Mouse (Mus musculus) limb, embryonic 11.5 days (tissue): ENCODE results near the gene Ggct. TPM values are rescaled to one million over a fixed set of nuclear protein-coding genes. Genes with fewer than 3 reads are reported as not detected.
"Not testable (repeated sequence)": the region's sequence is repeated elsewhere in the genome, so short reads cannot be mapped to it uniquely, and the experiment has no call there.

Experiments used
- ATAC-seq: fragments of 200-750 bp; cut with Nextera tagmentation; 2 replicates; pipeline ENCODE4 v1.8.0; 2017; ENCODE audit warnings: low read depth; ENCODE audit not compliant: insufficient number of reproducible peaks, low FRiP score, low TSS enrichment
- DNase-seq: peaks from one replicate; pipeline ENCODE4 v3.0.0-alpha.2; 2015; ENCODE audit warnings: low spot score
- H3K27ac ChIP-seq: fragments of 300-500 bp; sonication (generic); replicated peaks from 2 replicates; pipeline ENCODE4 v1.5.1; 2014; ENCODE audit warnings: low read depth, mild to moderate bottlenecking, low read length
- H3K27me3 ChIP-seq: fragments of 300-500 bp; sonication (generic); 2 replicates; pipeline ENCODE4 v1.6.1; 2014; ENCODE audit warnings: mild to moderate bottlenecking, low read length, mixed read lengths; ENCODE audit not compliant: control insufficient read depth, insufficient read depth
- H3K36me3 ChIP-seq: fragments of 300-500 bp; sonication (generic); 2 replicates; pipeline ENCODE4 v1.6.1; 2014; ENCODE audit warnings: mild to moderate bottlenecking, low read length, moderate library complexity, mixed read lengths; ENCODE audit not compliant: control insufficient read depth, insufficient read depth
- H3K4me1 ChIP-seq: fragments of 300-500 bp; sonication (generic); 2 replicates; pipeline ENCODE4 v1.6.1; 2014; ENCODE audit warnings: low read length, mixed read lengths; ENCODE audit not compliant: control insufficient read depth, insufficient read depth
- H3K4me2 ChIP-seq: fragments of 300-500 bp; sonication (generic); 2 replicates; pipeline ENCODE4 v1.6.1; 2014; ENCODE audit warnings: low read depth, mild to moderate bottlenecking, moderate library complexity; ENCODE audit not compliant: severe bottlenecking
- H3K4me3 ChIP-seq: fragments of 300-500 bp; sonication (generic); 2 replicates; pipeline ENCODE4 v1.5.1; 2014; ENCODE audit warnings: low read depth, low read length
- H3K9ac ChIP-seq: fragments of 300-500 bp; sonication (generic); 2 replicates; pipeline ENCODE4 v1.6.1; 2014; ENCODE audit warnings: mild to moderate bottlenecking, low read length
- H3K9me3 ChIP-seq: fragments of 300-500 bp; sonication (generic); 2 replicates; pipeline ENCODE4 v1.6.1; 2016; ENCODE audit warnings: low read length; ENCODE audit not compliant: control insufficient read depth
- WGBS: fragments of 180-500 bp; shearing (Covaris S2); extraction: QIAGEN DNeasy Blood & Tissue Kit; methylation state at CpG from one replicate; pipeline ENCODE4 v1.1.7; 2014; 5-methylcytosine and 5-hydroxymethylcytosine counted together
- polyA plus RNA-seq: library from polyadenylated mRNA; unstranded; fragments of >200 nt; fragmentation: Nextera tagmentation; extraction: Ambion mirVana; gene quantifications from 2 replicates; pipeline ENCODE4 v1.2.1, GENCODE M21; 2014

Ggct gene
- polyA plus RNA-seq, 1 experiment from 2014 or later = 8.3 TPM

DNA sequence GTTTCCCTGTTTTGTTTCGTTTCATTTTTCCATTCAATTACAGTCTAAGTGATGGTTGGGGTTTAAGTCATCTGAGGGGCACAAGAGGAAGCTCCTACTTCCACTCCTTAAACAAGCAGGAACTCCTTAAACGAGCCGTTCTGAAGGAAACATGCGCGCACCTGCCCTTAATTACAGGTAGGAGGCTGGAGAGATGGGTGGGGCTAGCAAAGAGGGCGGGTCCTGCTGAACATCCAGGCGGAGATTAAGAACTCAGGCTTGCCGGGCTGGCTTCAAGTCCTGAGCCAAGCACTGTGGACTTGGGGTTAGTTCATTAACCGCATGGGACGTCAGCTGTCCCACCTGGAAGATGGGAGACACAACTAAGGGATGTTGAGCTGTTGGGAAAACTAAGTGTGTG, 25.2 kb downstream of the Ggct start:
- no peak for ATAC-seq
- no peak overlapping the region for H3K9ac ChIP-seq
- H3K27ac ChIP-seq = no peak overlapping the region
- no peak overlapping the region for H3K4me2 ChIP-seq
- no peaks in the 10 kb centered on the region for H3K4me1 ChIP-seq
- no peaks in the 10 kb centered on the region for H3K27me3 ChIP-seq
- H3K36me3 ChIP-seq = no peaks in the 10 kb centered on the region
- peak; percentile 27 for DNase-seq
- 25% methylated on average over 10 of the region's 10 CpGs for WGBS
- no peak overlapping the region for H3K4me3 ChIP-seq
- no peaks in the 10 kb centered on the region for H3K9me3 ChIP-seq

DNA sequence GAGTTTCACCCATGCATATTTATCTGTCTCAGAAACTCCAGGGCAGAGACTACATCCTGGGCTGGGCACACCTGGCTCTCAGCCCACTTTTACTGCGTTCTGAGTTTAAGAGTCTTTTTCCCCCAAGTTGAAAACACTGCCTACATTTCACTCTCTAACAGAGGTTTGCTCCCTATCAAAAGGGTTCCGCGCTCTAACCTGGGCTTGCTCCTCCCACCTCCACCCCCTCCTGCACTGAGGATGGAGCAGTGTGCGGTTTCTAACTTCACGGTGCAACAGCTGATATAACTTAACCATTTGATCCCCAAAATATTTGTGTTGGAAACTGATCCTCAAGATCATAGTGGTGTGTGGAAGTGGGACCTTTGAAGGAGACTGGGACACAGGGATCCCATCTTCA, 27.5 kb downstream of the Ggct start:
- Histone ChIP-seq H3K36me3 (no peaks in the 10 kb centered on the region), H3K4me3 (no peak overlapping the region), H3K27me3 (no peaks in the 10 kb centered on the region), H3K27ac (no peak overlapping the region), H3K4me2 (no peak overlapping the region), H3K4me1 (no peaks in the 10 kb centered on the region), H3K9me3 (no peaks in the 10 kb centered on the region), H3K9ac (no peak overlapping the region)
- WGBS = 55% methylated on average over 5 of the region's 5 CpGs
- ATAC-seq = no peak
- DNase-seq = no peak

DNA sequence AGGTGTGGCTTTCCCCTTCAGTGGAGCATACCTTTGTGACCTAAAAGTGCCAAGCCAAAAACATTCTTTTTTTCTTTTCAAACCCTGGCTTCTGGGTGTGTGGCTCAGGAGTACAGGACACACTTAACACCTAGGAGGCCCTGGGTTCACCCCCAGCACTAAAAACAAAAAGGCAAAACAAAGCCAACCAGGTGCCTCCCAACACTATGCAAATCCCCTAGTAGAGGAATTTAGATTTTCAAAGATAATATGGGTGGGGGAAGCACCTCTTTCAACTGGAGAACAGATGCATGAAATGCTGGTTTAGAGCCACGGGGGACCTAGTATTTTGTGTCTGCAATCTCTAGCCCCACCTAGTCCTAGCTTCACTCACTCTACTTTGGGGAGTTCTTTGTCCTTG, 28.0 kb downstream of the Ggct start:
- Histone ChIP-seq H3K4me1 (no peaks in the 10 kb centered on the region), H3K27me3 (no peaks in the 10 kb centered on the region), H3K9me3 (no peaks in the 10 kb centered on the region), H3K36me3 (no peaks in the 10 kb centered on the region), H3K9ac (no peak overlapping the region), H3K27ac (no peak overlapping the region), H3K4me3 (no peak overlapping the region), H3K4me2 (no peak overlapping the region)
- 41% methylated on average over 1 of the region's 1 CpGs for WGBS
- ATAC-seq (no peak), DNase-seq (no peak)

DNA sequence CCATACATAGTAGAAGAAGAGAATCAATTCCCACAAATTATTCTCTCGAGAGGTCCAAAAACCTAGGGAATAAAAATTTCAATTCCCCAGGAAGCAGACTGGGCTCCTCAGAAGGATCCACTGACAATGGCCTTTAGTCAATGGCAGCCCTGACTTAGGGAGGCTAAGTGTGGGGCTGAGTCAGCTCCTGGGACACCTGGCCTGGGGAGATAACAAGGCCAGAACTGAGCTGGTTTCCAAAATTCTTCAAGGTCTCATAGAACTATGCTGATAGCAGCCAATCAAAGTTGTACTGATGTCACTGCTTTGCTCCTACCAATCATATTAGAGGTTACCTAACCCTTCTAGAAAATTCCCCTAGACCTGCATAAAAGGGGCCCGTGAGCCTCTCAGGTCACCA, 29.2 kb downstream of the Ggct start:
- no peaks in the 10 kb centered on the region for H3K27me3 ChIP-seq
- no peak overlapping the region for H3K9ac ChIP-seq
- no peaks in the 10 kb centered on the region for H3K4me1 ChIP-seq
- ATAC-seq (no peak), DNase-seq (no peak)
- no peaks in the 10 kb centered on the region for H3K9me3 ChIP-seq
- WGBS = 90% methylated on average over 2 of the region's 2 CpGs
- no peaks in the 10 kb centered on the region for H3K36me3 ChIP-seq
- H3K4me3 ChIP-seq = no peak overlapping the region
- no peak overlapping the region for H3K27ac ChIP-seq
- no peak overlapping the region for H3K4me2 ChIP-seq

DNA sequence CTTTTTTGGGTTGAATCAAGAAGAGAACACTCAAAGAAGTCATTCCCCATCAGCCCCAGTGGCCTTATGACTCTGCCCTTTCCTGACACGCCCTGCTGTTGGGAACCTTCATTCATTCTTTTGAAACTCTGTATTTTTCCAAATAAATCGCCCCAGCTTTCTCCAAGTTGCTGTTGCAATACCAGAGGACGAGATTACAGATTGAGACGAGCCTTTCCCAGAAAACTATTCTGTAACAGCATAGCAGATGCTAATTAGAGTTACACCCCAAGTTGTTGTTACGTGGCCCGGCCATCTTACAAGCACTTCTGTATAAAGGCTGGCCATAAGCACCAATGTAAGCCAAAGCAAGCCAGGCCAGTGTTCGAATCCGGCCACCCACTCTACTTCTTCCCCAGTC, 35.1 kb downstream of the Ggct start:
- no peaks in the 10 kb centered on the region for H3K4me1 ChIP-seq
- no peak overlapping the region for H3K4me3 ChIP-seq
- ATAC-seq (no peak), DNase-seq (no peak)
- H3K27me3 ChIP-seq = no peaks in the 10 kb centered on the region
- WGBS = 82% methylated on average over 8 of the region's 8 CpGs
- no peak overlapping the region for H3K9ac ChIP-seq
- H3K27ac ChIP-seq = no peak overlapping the region
- no peaks in the 10 kb centered on the region for H3K9me3 ChIP-seq
- H3K36me3 ChIP-seq = no peaks in the 10 kb centered on the region
- H3K4me2 ChIP-seq = no peak overlapping the region

DNA sequence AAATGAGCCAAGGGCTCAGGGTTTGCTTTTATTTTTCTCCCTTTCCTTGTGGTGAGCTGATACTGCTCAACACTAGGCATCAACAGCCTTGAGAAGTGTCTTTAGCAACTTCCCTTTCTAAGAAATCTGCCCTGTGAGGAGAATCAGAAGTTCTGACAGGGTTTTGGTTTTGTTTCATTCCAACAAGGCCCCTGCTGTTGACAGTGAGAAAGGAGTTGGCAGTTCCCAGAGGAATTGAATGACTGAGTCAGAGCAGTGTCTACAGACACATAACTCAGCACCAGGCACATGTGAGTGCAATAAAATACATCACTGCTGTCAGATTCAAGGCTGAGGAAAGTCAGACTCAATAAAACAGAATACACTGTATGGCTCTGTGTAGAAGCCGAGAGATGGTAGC, 36.3 kb downstream of the Ggct start:
- Histone ChIP-seq H3K9me3 (no peaks in the 10 kb centered on the region), H3K4me1 (no peaks in the 10 kb centered on the region), H3K4me3 (no peak overlapping the region), H3K36me3 (no peaks in the 10 kb centered on the region), H3K4me2 (no peak overlapping the region), H3K9ac (no peak overlapping the region), H3K27me3 (no peaks in the 10 kb centered on the region), H3K27ac (no peak overlapping the region)
- 76% methylated on average over 1 of the region's 1 CpGs for WGBS
- DNase-seq (no peak), ATAC-seq (no peak)

DNA sequence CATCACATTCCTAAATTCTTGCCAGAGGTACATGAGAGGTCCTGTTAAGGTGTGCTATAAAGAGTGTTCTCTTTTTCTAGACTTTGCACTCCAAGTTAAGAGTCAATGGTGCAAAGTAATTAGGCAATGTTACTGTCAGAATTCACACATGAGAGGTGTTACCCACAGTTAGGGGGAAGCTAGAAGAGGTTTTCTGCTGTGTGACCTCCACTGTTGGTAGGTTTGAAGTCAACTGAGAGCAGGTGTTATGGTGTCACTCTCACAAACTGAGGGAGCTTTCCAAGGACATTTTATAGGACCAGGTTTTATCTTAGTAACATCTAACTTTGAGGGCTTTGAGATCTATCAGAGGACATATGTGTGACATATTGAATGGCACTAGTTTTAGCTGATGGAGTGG, 36.8 kb downstream of the Ggct start:
- Histone ChIP-seq H3K36me3 (no peaks in the 10 kb centered on the region), H3K4me3 (no peak overlapping the region), H3K27ac (no peak overlapping the region), H3K9ac (no peak overlapping the region), H3K4me2 (no peak overlapping the region), H3K27me3 (no peaks in the 10 kb centered on the region), H3K4me1 (no peaks in the 10 kb centered on the region), H3K9me3 (no peaks in the 10 kb centered on the region)
- ATAC-seq (no peak), DNase-seq (no peak)

DNA sequence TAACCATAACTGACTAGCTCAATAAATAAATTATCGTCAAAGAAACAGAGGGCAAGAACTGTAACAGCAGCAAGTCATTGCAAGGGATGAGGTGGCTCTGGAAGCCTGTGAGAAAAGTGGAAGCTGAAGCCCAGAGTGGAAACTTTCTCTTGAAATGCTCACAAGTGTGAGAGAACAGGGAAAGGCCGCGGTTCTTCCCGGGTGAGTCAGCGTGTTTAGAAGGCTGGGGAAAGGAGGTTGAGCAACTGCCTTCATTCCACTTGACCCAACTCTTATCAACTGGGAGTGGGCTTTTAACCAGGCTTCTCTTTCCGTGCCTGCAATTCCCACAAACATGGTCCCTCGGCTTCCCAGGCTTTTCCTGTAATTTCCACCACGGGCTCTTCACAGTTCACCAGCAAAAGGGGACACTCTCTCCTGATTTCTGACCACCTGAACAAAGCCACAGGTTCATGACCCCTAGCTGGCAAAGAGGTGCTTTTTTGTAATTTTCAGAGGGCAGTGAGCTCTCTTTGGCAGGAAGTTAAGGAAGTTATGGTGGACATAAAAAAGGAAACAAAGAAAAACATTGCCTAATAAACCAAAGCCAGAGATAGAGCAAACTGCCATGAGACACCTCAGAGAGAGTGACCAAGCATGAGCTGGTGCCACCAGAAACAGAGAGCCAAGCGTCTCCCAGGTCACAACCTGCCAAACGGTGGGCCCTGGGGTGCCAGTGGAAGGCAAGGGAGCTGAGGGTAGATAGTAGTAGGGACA, 37.9 kb downstream of the Ggct start:
- Histone ChIP-seq H3K4me3 (no peak overlapping the region), H3K9me3 (no peaks in the 10 kb centered on the region), H3K4me2 (no peak overlapping the region), H3K27ac (no peak overlapping the region), H3K27me3 (no peaks in the 10 kb centered on the region), H3K36me3 (no peaks in the 10 kb centered on the region), H3K9ac (no peak overlapping the region), H3K4me1 (no peaks in the 10 kb centered on the region)
- WGBS = 85% methylated on average over 10 of the region's 10 CpGs
- DNase-seq = no peak
- no peak for ATAC-seq

DNA sequence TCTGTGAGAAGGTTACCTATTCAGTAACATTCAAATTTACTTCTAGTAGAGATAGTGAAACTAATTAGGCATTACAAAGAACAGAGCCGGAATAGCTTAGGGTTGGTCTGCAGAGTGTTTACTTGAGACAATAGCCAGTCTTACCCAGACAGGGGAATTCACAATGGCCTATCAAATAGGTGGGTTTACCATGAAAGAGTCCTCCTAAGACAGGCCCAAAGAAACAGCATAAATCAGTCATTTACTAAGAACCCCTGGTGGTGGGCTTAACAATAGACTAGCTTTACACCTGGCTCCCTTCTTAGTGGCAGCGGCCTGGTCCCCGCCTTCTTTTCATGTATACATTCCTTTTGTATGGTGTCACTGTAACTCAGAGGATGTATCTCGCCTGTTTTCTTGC, 39.4 kb downstream of the Ggct start:
- not testable (repeated sequence) for ATAC-seq, H3K27me3 ChIP-seq, H3K9ac ChIP-seq, H3K27ac ChIP-seq, H3K36me3 ChIP-seq, DNase-seq, H3K4me2 ChIP-seq, H3K9me3 ChIP-seq, H3K4me1 ChIP-seq, H3K4me3 ChIP-seq
- 89% methylated on average over 4 of the region's 4 CpGs for WGBS
